8 mouse cellular contexts compared by ENCODE assay signal in the genomic region with DNA sequence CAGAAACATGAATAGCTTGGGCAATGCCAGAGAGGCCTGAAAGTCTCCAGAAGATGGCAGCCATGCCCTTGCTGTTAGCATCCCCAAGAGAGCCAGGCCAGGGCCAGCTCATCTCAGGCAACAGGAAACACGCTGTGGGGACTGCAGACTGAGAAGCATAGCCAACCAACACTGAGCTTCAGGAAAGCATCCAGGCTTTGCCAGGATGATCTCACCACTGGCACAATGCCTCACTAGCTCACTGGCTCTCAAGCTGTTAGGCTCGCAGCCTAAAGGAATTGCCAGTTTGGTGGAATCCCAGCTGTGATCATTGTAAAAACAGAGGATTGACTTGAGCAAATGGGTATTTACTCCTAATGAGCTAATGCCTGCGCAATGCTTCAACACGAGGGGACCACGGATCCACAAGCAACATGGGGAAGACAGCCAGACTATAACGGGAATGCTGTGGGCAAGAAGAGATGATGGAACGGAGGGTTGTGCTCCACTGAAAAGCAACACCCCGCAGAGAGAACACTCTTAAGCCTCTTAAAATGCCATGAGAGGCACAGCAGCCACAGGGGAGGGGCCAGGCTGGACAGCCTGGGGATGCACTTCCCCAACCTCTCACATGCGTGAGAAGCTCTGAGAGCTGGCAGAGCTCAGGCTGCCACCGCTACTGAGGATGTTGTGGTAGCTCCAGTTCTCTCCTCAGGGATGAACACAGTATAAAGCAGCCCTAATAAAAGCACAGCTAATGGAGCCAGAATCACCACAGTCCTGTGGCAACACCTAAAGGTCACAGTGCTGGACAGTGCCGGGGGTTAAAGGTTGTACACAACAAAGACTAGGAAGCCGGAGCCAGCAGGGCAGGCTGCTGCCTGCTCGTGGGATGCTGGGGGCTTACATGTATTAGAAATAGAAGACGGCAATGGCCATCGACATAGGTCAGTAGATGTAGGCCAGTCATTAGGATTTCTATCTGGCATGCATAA. TPM values are rescaled to one million over a fixed set of nuclear protein-coding genes. Genes with fewer than 3 reads are reported as not detected.
DNase-seq lines count a peak whose midpoint lies in the region; ATAC-seq and TF ChIP-seq lines count a peak whose summit lies in the region.

No protein-coding gene starts in this region.

- no peaks in the 10 kb centered on the region for H3K27me3 ChIP-seq in forebrain, embryonic 15.5 days
- no peaks in the 10 kb centered on the region for H3K27me3 ChIP-seq in midbrain, embryonic 11.5 days (ENCODE audit: control insufficient read depth, insufficient read depth, low read length)
- H3K27me3 ChIP-seq in stomach, postnatal 0 days (ENCODE audit: control insufficient read depth, insufficient read depth, low read length), result no peaks in the 10 kb centered on the region

- H3K27ac ChIP-seq in forebrain, embryonic 15.5 days (replicated peaks), result peak overlapping the region; percentile 87
- H3K27ac ChIP-seq in midbrain, embryonic 11.5 days (ENCODE audit: low read depth, low read length), result no peak overlapping the region
- peak overlapping the region; percentile 81 for H3K27ac ChIP-seq in stomach, postnatal 0 days (replicated peaks)

- 18% methylated on average over 15 of the region's 15 CpGs for WGBS in forebrain, embryonic 15.5 days
- 34% methylated on average over 15 of the region's 15 CpGs for WGBS in midbrain, embryonic 11.5 days
- WGBS in stomach, postnatal 0 days, result 53% methylated on average over 15 of the region's 15 CpGs

- TF ChIP-seq EP300 in stomach, postnatal 0 days (optimal IDR thresholded peaks at IDR 0.05), result no peak

- H3K9me3 ChIP-seq in forebrain, embryonic 15.5 days, result no peaks in the 10 kb centered on the region
- H3K9me3 ChIP-seq in midbrain, embryonic 11.5 days (ENCODE audit: control insufficient read depth, low read length), result no peaks in the 10 kb centered on the region
- H3K9me3 ChIP-seq in stomach, postnatal 0 days (ENCODE audit: control insufficient read depth, low read length), result no peaks in the 10 kb centered on the region

- peak; percentile 90 for ATAC-seq in forebrain, embryonic 15.5 days (replicated peaks)
- ATAC-seq in midbrain, embryonic 11.5 days (ENCODE audit: low FRiP score), result no peak
- peak; percentile 80 for ATAC-seq in stomach, postnatal 0 days (ENCODE audit: low FRiP score, low TSS enrichment)

- no peak overlapping the region for H3K4me3 ChIP-seq in forebrain, embryonic 15.5 days
- no peak overlapping the region for H3K4me3 ChIP-seq in midbrain, embryonic 11.5 days (ENCODE audit: low read depth, low read length)
- no peak overlapping the region for H3K4me3 ChIP-seq in stomach, postnatal 0 days (ENCODE audit: low read depth, low read length)

- peak overlapping the region; percentile 22 for H3K4me2 ChIP-seq in forebrain, embryonic 15.5 days (replicated peaks)
- no peak overlapping the region for H3K4me2 ChIP-seq in midbrain, embryonic 11.5 days
- 0 out of 2 replicates have a peak overlapping the region, but pooled peaks have one; percentile 14 for H3K4me2 ChIP-seq in stomach, postnatal 0 days (replicated peaks; ENCODE audit: low read depth)

- peak; percentile 43 for TF ChIP-seq CTCF in stomach, postnatal 0 days (IDR thresholded peaks at IDR 0.05; ENCODE audit: low read depth)

- 0 out of 2 replicates have a peak overlapping the region, but pooled peaks have one; percentile 20 for H3K9ac ChIP-seq in forebrain, embryonic 15.5 days (replicated peaks)
- H3K9ac ChIP-seq in midbrain, embryonic 11.5 days (ENCODE audit: low read length), result no peak overlapping the region
- H3K9ac ChIP-seq in stomach, postnatal 0 days (ENCODE audit: low read length), result 0 out of 2 replicates have a peak overlapping the region, but pooled peaks have one; percentile 18

- H3K36me3 ChIP-seq in forebrain, embryonic 15.5 days, result peaks cover 5% of the 10 kb centered on the region; the same call in 1 of the 2 replicates
- H3K36me3 ChIP-seq in midbrain, embryonic 11.5 days (ENCODE audit: control insufficient read depth, insufficient read depth, low read length), result peaks cover 5% of the 10 kb centered on the region; the same call in 1 of the 2 replicates
- peaks cover 4% of the 10 kb centered on the region; the same call in 1 of the 2 replicates for H3K36me3 ChIP-seq in stomach, postnatal 0 days (ENCODE audit: control insufficient read depth, insufficient read depth, low read length)

- intact Hi-C loops in heart, postnatal 25 days (cut with DNase I), result loop anchor here (2.0 to 5.0 kb wide), 2 partner anchors 37 to 118 kb away; no protein-coding TSS in a partner anchor

- H3K4me1 ChIP-seq in forebrain, embryonic 15.5 days, result peaks cover 29% of the 10 kb centered on the region
- no peaks in the 10 kb centered on the region; the same call in 1 of the 2 replicates for H3K4me1 ChIP-seq in midbrain, embryonic 11.5 days (ENCODE audit: control insufficient read depth, insufficient read depth, low read length)
- peaks cover 3% of the 10 kb centered on the region; the same call in 1 of the 2 replicates for H3K4me1 ChIP-seq in stomach, postnatal 0 days (replicated peaks; ENCODE audit: control insufficient read depth, insufficient read depth)

- peak; percentile 98 for DNase-seq in 3T3-L1 (ENCODE audit: low read depth, low spot score)
- peak; percentile 87 for DNase-seq in adrenal gland, postnatal 25 days
- peak; percentile 80 for DNase-seq in heart, postnatal 25 days (ENCODE audit: low spot score)
- DNase-seq in left cerebral cortex, adult 11 months (ENCODE audit: low spot score), result peak; percentile 93
- DNase-seq in midbrain, embryonic 11.5 days (ENCODE audit: low spot score, missing footprints), result peak; percentile 84
- peak; percentile 65 for DNase-seq in stomach, postnatal 0 days (ENCODE audit: low spot score)
- DNase-seq in thymus, postnatal 36 days, result no peak

RNA-seq across cellular contexts. Expression of a gene that starts 59.6 kb away (rescaled TPM):
- 34.3 and 40.7 TPM in 2 replicates for total RNA-seq in adrenal gland, postnatal 25 days (2021)
- 36.8 and 38.8 TPM in 2 replicates for polyA plus RNA-seq in forebrain, embryonic 15.5 days (2015; fragmentation: Nextera tagmentation; extraction: Ambion mirVana)
- 10 to 100 TPM; 19.6 to 22.6 TPM for total RNA-seq in heart, postnatal 25 days (2021)
- 28.7 and 31.6 TPM in 2 replicates for polyA plus RNA-seq in midbrain, embryonic 11.5 days (2014; fragmentation: Nextera tagmentation; extraction: Ambion mirVana)
- 13.9 and 14.7 TPM in 2 replicates for polyA plus RNA-seq in stomach, postnatal 0 days (2015; fragmentation: Nextera tagmentation; extraction: Ambion mirVana)

Comparison
In these comparisons a context has a peak if more than half of its experiments do, and no peak if none do; other contexts are left out.
1. DNase-seq: peak in 3T3-L1 (single experiment), adrenal gland, postnatal 25 days (single experiment), heart, postnatal 25 days (single experiment), left cerebral cortex, adult 11 months (single experiment), midbrain, embryonic 11.5 days (single experiment) and stomach, postnatal 0 days (single experiment); none in thymus, postnatal 36 days (0 of 2).